Mouse (Mus musculus) testis, adult 2 months (tissue): ENCODE measurements at regions not wholly inside any gene's neighbourhood (a gene's known extent, or its start where the extent isn't known, plus 50 kb on each side); places are given as distances from the start of the nearest gene placed in this dataset.

Experiments
- CTCF ChIP-seq: fragments of 200-500 bp; IDR thresholded peaks from 2 replicates; pipeline ENCODE4 v1.5.1; 2012; ENCODE audit warnings: low read depth, mild to moderate bottlenecking, inconsistent platforms, low read length, moderate library complexity; ENCODE audit not compliant: control insufficient read depth, insufficient read depth, insufficient replicate concordance
- POLR2A ChIP-seq: fragments of 200-500 bp; IDR thresholded peaks from 2 replicates; pipeline ENCODE4 v1.6.1; 2012; ENCODE audit warnings: low read depth, mild to moderate bottlenecking, inconsistent platforms, low read length, moderate library complexity; ENCODE audit not compliant: control insufficient read depth

GRCm38 (mm10) chr5:105986401-105986800 lies 110.0 kb downstream of the Zfp326 start:
- TF ChIP-seq CTCF (no peak), POLR2A (no peak)
